Mouse (Mus musculus) embryonic facial prominence, embryonic 14.5 days (tissue): ENCODE data around the gene Fsd1l. TPM values are rescaled to one million over a fixed set of nuclear protein-coding genes. Genes with fewer than 3 reads are reported as not detected.

Experiments used
- ATAC-seq: fragments of 200-750 bp; cut with Nextera tagmentation; 2 replicates; pipeline ENCODE4 v1.8.0; 2017; ENCODE audit warnings: low read depth, moderate number of reproducible peaks, moderate TSS enrichment
- DNase-seq: peaks from one replicate; pipeline ENCODE4 v3.0.0-alpha.2; 2015; ENCODE audit warnings: low spot score
- H3K27ac ChIP-seq: fragments of 300-500 bp; sonication (generic); replicated peaks from 2 replicates; pipeline ENCODE4 v1.5.1; 2014; ENCODE audit warnings: low read depth, mild to moderate bottlenecking, low read length, moderate library complexity
- H3K27me3 ChIP-seq: fragments of 300-500 bp; sonication (generic); replicated peaks from 2 replicates; pipeline ENCODE4 v1.6.1; 2014; ENCODE audit warnings: low read length; ENCODE audit not compliant: control insufficient read depth, insufficient read depth
- H3K36me3 ChIP-seq: fragments of 300-500 bp; sonication (generic); 2 replicates; pipeline ENCODE4 v1.6.1; 2014; ENCODE audit warnings: low read length, mixed read lengths; ENCODE audit not compliant: control insufficient read depth, insufficient read depth
- H3K4me1 ChIP-seq: fragments of 300-500 bp; sonication (generic); 2 replicates; pipeline ENCODE4 v1.6.1; 2014; ENCODE audit warnings: antibody characterized with exemption, low read length; ENCODE audit not compliant: control insufficient read depth, insufficient read depth
- H3K4me2 ChIP-seq: fragments of 300-500 bp; sonication (generic); 2 replicates; pipeline ENCODE4 v1.6.1; 2014; ENCODE audit warnings: low read depth, mild to moderate bottlenecking, low read length, moderate library complexity, mixed read lengths
- H3K4me3 ChIP-seq: fragments of 300-500 bp; sonication (generic); 2 replicates; pipeline ENCODE4 v1.5.1; 2014; ENCODE audit warnings: low read depth, mild to moderate bottlenecking, low read length
- H3K9ac ChIP-seq: fragments of 300-500 bp; sonication (generic); 2 replicates; pipeline ENCODE4 v1.6.1; 2014; ENCODE audit warnings: low read depth, mild to moderate bottlenecking, low read length, moderate library complexity, mixed read lengths
- H3K9me3 ChIP-seq: fragments of 300-500 bp; sonication (generic); 2 replicates; pipeline ENCODE4 v1.6.1; 2016; ENCODE audit warnings: low read length; ENCODE audit not compliant: control insufficient read depth
- WGBS: fragments of 180-500 bp; shearing (Covaris S2); extraction: QIAGEN DNeasy Blood & Tissue Kit; methylation state at CpG from one replicate; pipeline ENCODE4 v1.1.7; 2014; 5-methylcytosine and 5-hydroxymethylcytosine counted together
- polyA plus RNA-seq: library from polyadenylated mRNA; unstranded; fragments of >200 nt; fragmentation: Nextera tagmentation; extraction: Ambion mirVana; gene quantifications from 2 replicates; pipeline ENCODE4 v1.2.1, GENCODE M21; 2014

Gene Fsd1l
- polyA plus RNA-seq, 1 experiment from 2014 or later = 9.6 TPM

- 63% methylated on average over 6 of the region's 6 CpGs for WGBS
- no peak overlapping the region for H3K4me3 ChIP-seq
- no peak overlapping the region for H3K9ac ChIP-seq
- no peak for DNase-seq
- no peak for ATAC-seq
- no peaks in the 10 kb centered on the region for H3K9me3 ChIP-seq
- H3K36me3 ChIP-seq = no peaks in the 10 kb centered on the region
- no peaks in the 10 kb centered on the region for H3K27me3 ChIP-seq
- no peak overlapping the region for H3K27ac ChIP-seq
- H3K4me2 ChIP-seq = no peak overlapping the region
- no peaks in the 10 kb centered on the region for H3K4me1 ChIP-seq
These were observed 10.2 kb upstream of the Fsd1l start for GRCm38 (mm10) chr4:53621084-53621483.

GRCm38 (mm10) chr4:53621490-53621889, 9.8 kb upstream of the Fsd1l start:
- Histone ChIP-seq H3K9ac (no peak overlapping the region), H3K27me3 (no peaks in the 10 kb centered on the region), H3K27ac (no peak overlapping the region), H3K9me3 (no peaks in the 10 kb centered on the region), H3K4me2 (no peak overlapping the region), H3K4me3 (no peak overlapping the region), H3K36me3 (no peaks in the 10 kb centered on the region), H3K4me1 (no peaks in the 10 kb centered on the region)
- ATAC-seq (no peak), DNase-seq (no peak)
- WGBS = 79% methylated on average over 5 of the region's 5 CpGs

GRCm38 (mm10) chr4:53623711-53624110, 7.6 kb upstream of the Fsd1l start:
- Histone ChIP-seq H3K27ac (no peak overlapping the region), H3K9me3 (no peaks in the 10 kb centered on the region), H3K4me3 (no peak overlapping the region), H3K9ac (no peak overlapping the region), H3K36me3 (no peaks in the 10 kb centered on the region), H3K4me2 (no peak overlapping the region), H3K27me3 (no peaks in the 10 kb centered on the region), H3K4me1 (no peaks in the 10 kb centered on the region)
- DNase-seq (no peak), ATAC-seq (no peak)
- WGBS = 89% methylated on average over 1 of the region's 1 CpGs

DNA sequence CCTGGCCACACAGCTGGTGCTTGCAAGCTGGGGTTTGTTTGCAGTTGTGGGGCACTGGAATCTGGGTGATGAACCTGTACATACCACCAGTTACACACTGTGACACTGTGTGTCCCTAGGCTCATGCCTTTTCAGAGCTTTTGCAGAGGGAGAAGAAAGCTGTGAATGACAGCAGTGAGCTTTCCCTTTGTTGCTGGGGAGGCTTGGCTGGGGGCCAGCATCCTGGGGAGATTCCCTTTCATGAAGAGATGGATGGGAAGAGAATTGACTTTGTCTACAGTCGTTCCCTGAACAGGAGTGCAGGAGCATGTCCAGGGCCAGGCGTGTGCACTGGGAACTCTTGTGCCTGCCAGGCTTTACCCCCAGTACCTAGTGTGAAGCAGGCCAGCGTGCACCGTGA, 6.5 kb upstream of the Fsd1l start:
- Histone ChIP-seq H3K9me3 (no peaks in the 10 kb centered on the region), H3K4me3 (no peak overlapping the region), H3K27ac (no peak overlapping the region), H3K36me3 (no peaks in the 10 kb centered on the region), H3K27me3 (no peaks in the 10 kb centered on the region), H3K4me1 (no peaks in the 10 kb centered on the region), H3K4me2 (no peak overlapping the region), H3K9ac (no peak overlapping the region)
- peak; percentile 25 for DNase-seq
- ATAC-seq = no peak
- 51% methylated on average over 4 of the region's 4 CpGs for WGBS

DNA sequence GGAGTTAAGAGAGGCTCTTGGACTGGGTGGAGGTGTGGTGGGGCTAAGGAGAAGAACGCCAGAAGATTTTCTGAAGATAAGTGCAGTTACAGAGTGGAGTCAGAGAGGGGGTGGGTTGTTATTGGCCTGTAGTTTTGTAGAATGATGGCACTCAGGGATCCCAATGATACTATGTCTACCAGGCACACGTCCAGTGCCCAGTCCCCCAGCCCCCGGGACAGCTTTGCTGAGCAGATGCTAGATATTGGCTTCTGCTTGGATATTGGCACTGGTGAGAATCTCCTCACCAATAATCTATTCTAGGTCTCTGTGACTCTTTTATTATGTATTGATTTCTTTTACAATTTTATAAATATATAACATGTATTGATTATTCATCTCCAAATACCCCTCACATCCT, 6.0 kb upstream of the Fsd1l start:
- H3K4me1 ChIP-seq = no peaks in the 10 kb centered on the region
- H3K4me2 ChIP-seq = no peak overlapping the region
- WGBS = 80% methylated on average over 3 of the region's 3 CpGs

GRCm38 (mm10) chr4:53628924-53629323, 2.3 kb upstream of the Fsd1l start:
- ATAC-seq (no peak), DNase-seq (peak; percentile 53)
- Histone ChIP-seq H3K9me3 (no peaks in the 10 kb centered on the region), H3K36me3 (no peaks in the 10 kb centered on the region), H3K4me1 (peaks cover 8% of the 10 kb centered on the region), H3K27ac (no peak overlapping the region), H3K4me3 (no peak overlapping the region), H3K27me3 (no peaks in the 10 kb centered on the region), H3K4me2 (no peak overlapping the region), H3K9ac (no peak overlapping the region)
- WGBS = 46% methylated on average over 3 of the region's 4 CpGs

More for the DNA sequence above, 6.0 kb upstream of the Fsd1l start:
- DNase-seq (no peak), ATAC-seq (no peak)
- no peak overlapping the region for H3K9ac ChIP-seq
- H3K27me3 ChIP-seq = no peaks in the 10 kb centered on the region
- no peak overlapping the region for H3K27ac ChIP-seq
- H3K36me3 ChIP-seq = no peaks in the 10 kb centered on the region
- no peaks in the 10 kb centered on the region for H3K9me3 ChIP-seq
- no peak overlapping the region for H3K4me3 ChIP-seq

DNA sequence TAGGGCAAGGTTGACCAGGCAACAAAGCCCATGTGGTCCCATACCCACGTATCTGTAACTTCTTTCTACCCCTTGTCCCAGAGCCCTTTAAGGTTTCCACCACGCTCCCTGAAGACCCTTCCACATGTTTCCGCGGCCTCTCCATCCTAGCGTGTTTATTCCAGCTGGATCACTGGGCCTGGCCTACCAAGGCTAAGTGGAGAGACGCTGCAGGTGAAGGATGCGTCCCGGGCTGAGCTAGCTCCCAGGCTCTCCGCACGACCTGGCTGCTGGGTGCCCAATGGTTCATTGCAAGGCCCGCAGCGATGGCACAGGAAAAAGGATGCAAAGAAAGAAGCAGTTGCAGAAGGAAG, 332 bp upstream of the Fsd1l start:
- ATAC-seq = peak; percentile 42

DNA sequence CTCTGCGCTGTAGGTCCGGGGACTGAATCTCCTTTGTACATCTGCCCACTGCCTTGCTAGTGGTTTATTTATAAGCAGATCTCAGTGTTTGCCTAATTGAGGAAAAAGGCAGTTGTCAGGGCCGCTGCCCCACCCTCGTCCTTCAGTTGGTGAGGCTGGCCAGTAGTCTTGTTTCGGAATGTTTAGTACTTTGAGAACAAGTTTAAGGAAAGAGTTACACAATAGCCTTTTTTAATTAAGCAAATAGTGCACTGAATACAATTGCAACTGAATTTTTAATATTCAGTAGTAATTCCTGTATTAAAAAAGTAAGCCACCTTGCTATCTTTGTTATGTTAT, 709 bp downstream of the Fsd1l start:
- Histone ChIP-seq H3K27me3 (no peaks in the 10 kb centered on the region), H3K9ac (peak overlapping the region; percentile 87), H3K4me3 (peak overlapping the region; percentile 81), H3K27ac (peak overlapping the region; percentile 70; the same call in 1 of the 2 replicates), H3K36me3 (no peaks in the 10 kb centered on the region), H3K9me3 (no peaks in the 10 kb centered on the region), H3K4me1 (peaks cover 8% of the 10 kb centered on the region), H3K4me2 (peak overlapping the region; percentile 75)
- ATAC-seq (no peak), DNase-seq (no peak)
- 2% methylated on average over 5 of the region's 5 CpGs for WGBS

More for the DNA sequence above, 332 bp upstream of the Fsd1l start:
- H3K36me3 ChIP-seq = no peaks in the 10 kb centered on the region
- H3K4me1 ChIP-seq = peaks cover 8% of the 10 kb centered on the region
- no peaks in the 10 kb centered on the region for H3K9me3 ChIP-seq
- WGBS = 4% methylated on average over 11 of the region's 12 CpGs
- H3K4me3 ChIP-seq = peak overlapping the region; percentile 81
- DNase-seq = no peak
- H3K9ac ChIP-seq = peak overlapping the region; percentile 87
- H3K27ac ChIP-seq = no peak overlapping the region
- no peaks in the 10 kb centered on the region for H3K27me3 ChIP-seq
- peak overlapping the region; percentile 75 for H3K4me2 ChIP-seq

GRCm38 (mm10) chr4:53635336-53635735, 4.1 kb downstream of the Fsd1l start:
- ATAC-seq (no peak), DNase-seq (peak; percentile 27)
- H3K9me3 ChIP-seq = no peaks in the 10 kb centered on the region

More at GRCm38 (mm10) chr4:53635336-53635735, 4.1 kb downstream of the Fsd1l start:
- H3K27me3 ChIP-seq = no peaks in the 10 kb centered on the region
- H3K36me3 ChIP-seq = no peaks in the 10 kb centered on the region
- H3K4me2 ChIP-seq = no peak overlapping the region
- H3K4me1 ChIP-seq = peaks cover 8% of the 10 kb centered on the region
- H3K4me3 ChIP-seq = no peak overlapping the region
- no peak overlapping the region for H3K9ac ChIP-seq
- WGBS = 76% methylated on average over 3 of the region's 3 CpGs
- H3K27ac ChIP-seq = no peak overlapping the region
